Mouse (Mus musculus) thymus, adult 2 months (tissue): ENCODE measurements around the gene Alkbh3.

Experiments
- CTCF ChIP-seq: fragments of 200-500 bp; IDR thresholded peaks from 2 replicates; pipeline ENCODE4 v1.5.1; 2012; ENCODE audit warnings: mild to moderate bottlenecking, control low read depth, low read length, moderate library complexity, borderline replicate concordance; ENCODE audit not compliant: control insufficient read depth, poor library complexity, insufficient read depth; ENCODE audit errors: extremely low read depth
- POLR2A ChIP-seq: fragments of 200-500 bp; IDR thresholded peaks from 2 replicates; pipeline ENCODE4 v1.6.1; 2012; ENCODE audit warnings: mild to moderate bottlenecking, low read length, control low read depth, moderate library complexity; ENCODE audit not compliant: control insufficient read depth, poor library complexity, insufficient read depth; ENCODE audit errors: extremely low read depth

- TF ChIP-seq CTCF, result no peak
- TF ChIP-seq POLR2A, result no peak
These were observed 18.3 kb downstream of the Alkbh3 start for GRCm38 (mm10) chr2:93992259-93992658.
